Mouse (Mus musculus): ENCODE results near the gene Catsper3.

The Catsper3 gene

DNA sequence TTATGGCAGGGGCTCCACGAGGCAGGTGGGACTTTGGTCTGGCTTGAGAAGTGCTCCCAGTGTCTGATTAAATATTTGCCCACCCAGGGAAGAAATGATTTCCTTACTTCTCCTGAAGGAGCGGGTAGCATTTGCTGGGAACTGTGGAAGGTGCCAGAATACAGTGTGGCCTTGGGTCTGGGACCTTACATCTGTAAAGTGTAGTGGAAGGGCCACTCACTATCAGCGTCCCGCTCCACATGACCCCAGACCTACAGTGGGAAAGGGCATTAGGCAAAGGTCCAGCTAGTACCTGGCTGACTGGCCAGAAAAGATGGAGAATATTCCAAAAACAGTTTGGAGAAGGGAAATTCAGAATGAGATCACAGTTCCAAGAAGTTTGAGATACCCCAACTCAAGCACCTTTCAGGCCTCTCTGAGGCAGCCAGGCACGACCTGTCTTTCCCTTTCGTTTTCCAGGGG, 43.3 kb downstream of the Catsper3 start:
- DNase-seq: no peak

DNA sequence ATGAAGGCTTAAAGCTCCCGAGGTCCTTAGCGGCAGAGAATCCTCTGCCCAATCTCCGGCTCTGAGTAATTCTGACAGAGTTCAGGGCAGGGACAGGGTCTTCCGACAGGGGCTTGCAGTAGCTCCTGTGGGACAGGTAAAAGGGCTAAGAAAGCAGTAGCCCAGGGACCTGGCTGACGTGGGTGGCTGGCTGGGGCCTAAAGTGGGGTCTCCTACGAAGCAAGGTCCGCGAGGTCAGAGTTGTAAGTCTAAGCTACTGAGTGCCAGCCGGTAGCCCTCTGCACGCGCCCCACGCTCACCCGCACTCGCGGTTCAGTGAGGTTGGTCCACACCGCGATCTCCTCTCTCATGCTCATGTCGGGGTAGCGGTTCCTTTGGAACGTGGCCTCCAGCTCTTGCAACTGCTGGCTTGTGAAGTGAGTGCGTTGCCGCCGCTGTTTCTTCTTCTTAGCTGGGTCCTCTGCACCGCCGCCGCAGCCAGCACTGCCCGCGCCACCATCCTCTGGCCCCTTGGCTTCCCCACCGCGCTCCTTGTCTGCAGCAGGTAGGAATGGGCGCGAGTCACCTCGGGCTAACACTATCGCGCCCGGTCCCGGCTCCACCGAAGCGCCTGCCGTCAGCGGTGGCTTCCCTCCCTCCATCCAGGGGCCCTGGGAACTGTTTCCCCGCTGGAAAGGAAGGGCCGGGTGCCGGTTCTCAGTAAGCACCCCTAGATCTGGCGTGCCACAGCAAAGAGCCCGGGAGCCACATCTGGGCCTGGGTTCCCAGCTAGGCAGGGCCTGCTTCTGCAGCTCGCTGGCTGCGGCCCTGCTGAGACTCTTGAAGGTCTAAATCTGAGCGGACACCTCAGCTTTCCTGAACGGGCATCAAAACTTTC, 44.0 kb downstream of the Catsper3 start:
- peak; percentile 33 for DNase-seq

DNA sequence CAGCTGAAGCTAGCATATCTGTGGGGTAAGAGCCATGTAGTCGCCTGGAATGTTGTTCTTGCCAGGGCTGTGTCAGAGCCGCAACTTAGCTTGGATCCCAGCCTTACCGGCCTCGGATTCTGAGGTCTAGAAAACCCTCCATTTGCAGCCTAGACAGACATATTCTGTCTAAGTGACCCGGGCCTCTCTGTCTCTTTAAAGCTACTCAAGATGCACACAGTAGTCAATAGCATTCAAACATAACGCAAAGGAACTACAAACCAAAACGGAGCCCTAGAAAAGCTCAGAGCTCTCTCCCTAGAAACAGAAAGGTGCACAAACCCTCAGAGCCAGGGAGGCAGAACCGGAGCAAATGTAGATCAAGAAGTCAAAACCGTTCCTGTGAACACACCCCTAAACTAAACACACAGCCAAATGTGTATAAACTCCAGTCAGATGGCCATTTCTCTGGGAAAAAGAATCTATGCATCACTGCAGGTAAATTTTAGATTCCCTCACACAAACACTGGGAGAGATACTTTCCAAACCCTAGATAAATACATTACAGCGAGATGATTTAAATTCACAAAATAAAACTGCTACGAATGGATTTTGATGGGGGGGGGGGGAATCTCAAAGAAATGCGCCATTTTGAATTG, 44.8 kb downstream of the Catsper3 start:
- DNase-seq: no peak

GRCm38 (mm10) chr13:55830081-55830832, 45.9 kb downstream of the Catsper3 start:
- peak; percentile 43 for DNase-seq

DNA sequence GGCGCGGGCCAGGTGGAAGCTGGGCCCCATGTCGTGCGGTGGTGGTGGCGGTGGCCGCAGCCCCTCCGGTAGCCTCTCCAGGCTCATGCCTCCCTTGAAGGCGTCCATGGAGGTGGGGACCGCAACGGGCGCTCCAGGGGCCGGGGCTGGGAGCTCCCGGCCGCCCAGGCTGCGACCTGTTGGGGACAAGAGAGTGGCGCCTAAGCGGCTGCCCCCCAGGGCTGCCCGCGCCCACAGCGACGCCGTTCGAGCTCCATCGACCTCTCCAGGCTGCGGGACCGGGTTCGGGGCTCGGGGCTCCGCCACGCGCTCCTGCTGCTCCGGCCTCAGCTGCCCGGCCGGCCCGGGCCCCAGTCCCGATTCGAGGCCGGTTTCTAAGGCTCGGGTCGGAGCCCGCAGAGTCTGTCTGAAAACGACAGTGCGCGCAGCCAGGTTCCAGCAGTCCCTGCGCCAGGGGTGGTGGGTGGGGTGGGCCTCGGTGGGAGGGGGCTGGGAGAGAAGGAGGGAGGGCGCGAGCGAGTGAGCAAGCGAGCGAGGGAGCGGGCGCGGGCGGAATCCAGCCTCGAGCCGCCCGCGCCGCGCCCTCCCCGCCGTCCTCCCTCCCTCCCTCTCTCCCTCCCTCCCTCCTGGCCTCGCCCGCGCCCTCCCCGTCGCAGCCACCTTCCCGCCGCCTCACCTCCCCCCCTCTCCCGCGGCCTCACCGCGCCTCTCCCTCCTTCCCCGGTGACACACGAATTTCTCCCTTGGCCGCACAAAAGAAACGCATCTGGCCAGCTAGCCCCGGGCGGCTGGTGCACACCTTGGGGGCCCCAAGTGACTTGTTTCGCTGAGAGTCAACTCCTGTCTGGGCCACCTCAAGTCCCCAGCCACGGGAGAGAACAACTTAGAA, 46.7 kb downstream of the Catsper3 start:
- peak; percentile 40 for DNase-seq

DNA sequence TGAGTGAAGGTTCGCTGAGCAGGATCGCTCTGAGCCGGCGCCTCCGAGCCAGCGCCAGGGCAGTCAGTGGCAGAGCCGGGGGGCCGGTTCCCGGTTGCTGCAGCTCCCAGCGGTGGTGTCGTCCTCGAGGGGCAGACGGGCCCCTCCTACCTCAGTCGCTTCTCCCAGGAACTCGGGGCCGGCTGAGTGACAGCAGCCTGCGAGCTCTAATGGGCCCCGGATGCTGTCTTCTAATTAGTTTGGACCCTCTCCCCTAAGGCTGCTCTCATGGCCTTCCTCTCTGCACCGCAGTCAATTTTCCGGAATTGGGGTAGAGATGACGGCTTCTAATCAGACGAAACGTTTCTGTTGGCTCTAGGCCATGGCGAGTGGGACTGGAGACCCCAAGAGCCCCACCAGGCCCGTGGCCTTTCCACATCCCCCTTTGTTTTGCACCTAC, 47.4 kb downstream of the Catsper3 start:
- DNase-seq: peak; percentile 24

GRCm38 (mm10) chr13:55832602-55833001, 48.2 kb downstream of the Catsper3 start:
- no peak for DNase-seq

DNA sequence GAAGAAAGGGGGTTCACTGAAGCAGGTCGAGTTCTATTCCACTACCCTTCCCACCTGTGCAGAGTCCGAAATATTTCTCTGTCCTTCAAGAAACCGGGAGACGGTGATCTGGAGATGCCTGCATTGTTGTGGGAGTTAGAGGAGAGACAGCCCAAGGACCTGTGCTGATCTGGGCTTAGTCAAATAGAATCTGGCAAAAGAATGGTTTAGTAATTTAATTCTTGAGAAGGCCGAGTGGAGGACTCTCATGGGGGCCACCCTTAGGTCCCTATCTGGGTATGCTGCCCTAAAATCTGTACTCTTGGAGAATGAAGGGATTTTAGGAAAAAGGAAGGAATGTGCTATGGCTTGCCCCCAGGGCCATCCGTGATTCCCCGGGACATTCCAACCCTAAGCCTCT, 49.6 kb downstream of the Catsper3 start:
- DNase-seq: no peak

DNA sequence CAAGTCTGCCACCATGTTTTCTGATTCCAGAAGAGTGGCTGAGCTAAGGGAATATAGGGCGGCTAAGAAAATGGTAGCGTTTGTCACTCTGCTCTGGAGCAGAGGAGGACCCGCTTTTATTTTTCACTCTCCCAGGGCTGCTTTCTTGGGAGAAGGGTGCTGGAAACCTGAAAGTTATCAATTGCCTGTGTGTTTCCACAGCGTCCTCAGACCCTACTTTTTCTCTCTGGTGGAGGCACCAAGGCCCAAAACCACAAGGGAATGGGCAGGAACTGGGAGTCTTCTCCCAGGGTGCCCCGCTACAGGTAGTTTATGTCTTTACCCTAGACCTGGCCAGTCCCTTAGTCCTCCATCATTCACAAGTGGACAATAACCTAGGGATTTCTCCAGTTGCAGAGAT, 50.3 kb downstream of the Catsper3 start:
- no peak for DNase-seq

GRCm38 (mm10) chr13:55835548-55836097, 51.3 kb downstream of the Catsper3 start:
- no peak for DNase-seq

GRCm38 (mm10) chr13:55836142-55836625, 51.8 kb downstream of the Catsper3 start, which contains the start of gene Pitx1:
Gene Pitx1, minus strand, starts transcription at chr13:55836192.
- no peak for DNase-seq

DNA sequence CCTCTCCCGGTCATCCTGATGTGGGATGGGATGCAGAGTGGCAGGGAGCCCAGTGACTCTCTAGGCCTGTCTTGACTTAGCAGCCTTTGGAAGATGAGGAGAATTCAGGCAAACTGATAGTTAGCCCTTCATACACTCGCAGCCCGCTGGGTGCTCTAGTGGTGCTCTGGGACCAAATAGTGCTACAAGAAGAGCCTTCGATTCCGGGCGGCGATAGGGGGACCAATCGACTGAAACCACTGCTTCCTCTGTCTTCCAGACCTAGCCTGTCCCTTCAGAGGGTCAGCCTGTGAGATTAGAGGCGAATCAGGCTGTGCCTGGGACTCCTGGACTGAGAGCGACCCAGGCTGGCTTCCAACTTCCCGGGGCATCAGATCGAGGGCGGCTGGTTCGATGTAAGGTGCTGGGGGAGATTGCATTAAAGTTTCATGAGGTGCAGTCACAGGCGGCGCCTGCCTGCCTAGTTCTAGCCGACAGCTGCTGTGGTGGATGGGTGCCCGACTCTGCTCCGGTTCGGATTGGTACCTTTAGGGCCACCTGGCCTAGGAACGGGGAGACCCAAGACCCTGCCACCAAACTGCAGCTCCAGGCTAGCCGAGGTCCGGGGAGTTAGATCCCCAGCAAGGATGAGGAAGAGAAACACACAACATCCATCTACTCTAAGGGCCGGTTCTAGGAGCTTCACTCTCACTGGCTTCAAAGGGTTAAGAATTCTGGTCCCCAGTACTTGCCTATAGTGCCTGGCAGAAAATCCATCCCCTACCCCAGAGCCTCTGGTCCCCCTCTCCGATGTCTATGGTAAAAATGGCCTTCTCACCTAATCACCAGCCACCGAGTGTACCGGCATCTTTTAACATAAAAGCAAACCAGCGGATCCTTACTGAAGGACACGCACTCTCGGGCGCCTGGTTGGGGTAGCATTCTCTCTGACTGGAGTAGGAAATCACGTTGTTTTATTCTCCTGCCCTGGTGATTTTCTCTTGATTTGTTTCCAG, 52.7 kb downstream of the Catsper3 start:
- DNase-seq: no peak

DNA sequence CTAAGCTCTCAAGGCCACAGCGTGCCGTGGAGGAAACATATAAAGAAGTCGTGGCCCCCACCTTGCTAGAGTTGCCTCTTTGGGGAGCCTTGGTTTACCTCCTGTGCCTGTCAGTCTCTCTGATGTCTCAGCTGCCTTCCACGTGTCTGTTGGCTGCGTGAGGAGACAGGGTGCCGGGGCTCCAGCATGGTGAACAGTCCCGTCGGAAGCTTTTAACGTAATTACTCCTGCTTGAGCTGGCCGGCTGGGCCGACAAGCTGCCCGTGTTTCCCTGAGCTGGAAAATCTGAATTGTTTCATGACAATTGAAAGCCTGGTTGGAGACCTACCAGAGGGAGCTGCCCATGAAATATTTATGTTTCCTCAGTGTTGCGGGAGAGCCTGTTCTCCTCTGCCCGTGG, 55.9 kb downstream of the Catsper3 start:
- DNase-seq: no peak

GRCm38 (mm10) chr13:55843700-55844099, 59.3 kb downstream of the Catsper3 start:
- DNase-seq: no peak

DNA sequence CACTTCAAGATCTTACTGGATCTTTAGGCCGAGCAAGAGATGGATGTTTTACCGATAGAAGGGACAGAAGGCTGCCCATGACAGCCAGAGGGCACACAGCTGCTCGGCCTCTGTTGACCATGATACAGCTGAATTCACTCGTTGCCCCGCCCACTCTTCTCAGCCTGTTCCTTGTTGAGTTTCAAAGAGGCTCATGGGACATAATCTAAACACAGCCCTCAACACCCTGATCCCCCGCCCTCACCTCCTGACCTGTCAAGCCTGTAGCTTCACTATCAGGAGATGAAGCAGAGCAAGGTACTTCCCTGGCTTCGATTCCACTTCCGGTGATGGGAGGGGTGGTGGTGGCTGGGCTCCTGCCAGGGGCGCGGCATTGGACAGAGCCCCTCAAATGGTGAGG, 63.4 kb downstream of the Catsper3 start:
- peak; percentile 61 for DNase-seq

DNA sequence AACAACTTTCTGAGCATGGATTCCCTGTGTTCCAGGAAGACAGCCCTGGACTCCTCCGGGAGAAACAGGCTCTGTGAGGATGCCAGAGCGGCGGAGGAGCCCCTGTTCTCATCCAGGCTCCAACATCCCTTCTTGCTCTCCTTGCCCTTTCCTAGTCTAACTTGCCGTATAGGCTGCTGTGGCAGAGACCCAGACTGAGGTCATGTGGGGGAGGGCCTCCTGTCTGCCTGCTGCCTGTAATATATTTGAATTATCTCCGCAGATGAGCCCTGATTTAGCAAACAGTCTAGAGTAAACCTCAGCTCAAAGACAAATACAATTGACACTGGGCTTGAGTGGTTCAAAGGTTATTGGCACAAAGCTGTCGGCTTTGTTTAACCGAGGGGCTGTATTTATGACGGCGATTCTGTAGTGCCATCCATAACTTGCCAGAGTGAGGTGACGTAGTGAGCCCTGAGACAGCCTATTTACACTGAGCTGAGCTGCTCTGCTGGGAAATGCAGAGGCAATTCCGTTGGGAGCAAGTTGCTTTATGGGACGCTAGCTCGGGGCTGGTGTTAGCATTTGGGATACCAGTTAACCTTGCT, 64.3 kb downstream of the Catsper3 start:
- DNase-seq: no peak

DNA sequence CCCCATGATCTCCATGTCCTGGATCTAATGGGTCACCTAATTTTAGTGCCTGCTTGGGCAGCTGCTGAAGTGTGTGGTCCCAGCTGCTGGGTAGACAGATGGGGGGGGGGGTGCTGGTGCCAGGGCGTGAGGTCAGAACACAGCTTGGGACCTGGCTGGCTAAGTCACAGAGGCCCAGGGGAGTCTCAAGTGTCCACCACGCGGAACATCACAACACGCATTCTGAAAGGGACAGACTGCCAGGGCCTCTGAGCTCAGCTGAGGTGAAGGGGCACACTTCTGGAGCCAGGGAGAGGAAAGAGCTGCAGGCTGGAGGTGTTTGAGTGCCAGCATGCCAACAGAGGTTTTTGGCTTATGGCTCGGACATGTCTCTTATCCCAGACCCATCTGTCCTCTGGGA, 66.4 kb downstream of the Catsper3 start:
- DNase-seq: no peak

DNA sequence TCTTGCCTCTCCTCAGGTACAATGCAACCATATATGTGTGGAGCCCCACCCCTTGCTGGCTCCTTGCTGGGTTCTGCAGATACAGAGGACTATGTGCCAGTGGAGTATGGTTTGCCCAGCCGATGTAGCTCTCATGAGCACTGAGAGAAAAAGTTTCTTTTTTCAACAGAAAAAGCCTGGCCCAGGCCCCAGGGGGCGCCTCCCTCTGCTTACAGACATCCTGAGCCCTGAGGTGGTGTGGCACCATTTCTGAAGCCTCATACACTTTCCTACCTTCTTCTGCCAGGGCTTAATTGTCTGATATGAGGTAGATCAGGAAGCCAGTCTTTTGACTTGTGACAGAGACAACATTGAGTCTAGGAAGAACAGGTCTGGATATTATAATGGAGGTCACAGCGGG, 67.8 kb downstream of the Catsper3 start:
- DNase-seq: no peak

DNA sequence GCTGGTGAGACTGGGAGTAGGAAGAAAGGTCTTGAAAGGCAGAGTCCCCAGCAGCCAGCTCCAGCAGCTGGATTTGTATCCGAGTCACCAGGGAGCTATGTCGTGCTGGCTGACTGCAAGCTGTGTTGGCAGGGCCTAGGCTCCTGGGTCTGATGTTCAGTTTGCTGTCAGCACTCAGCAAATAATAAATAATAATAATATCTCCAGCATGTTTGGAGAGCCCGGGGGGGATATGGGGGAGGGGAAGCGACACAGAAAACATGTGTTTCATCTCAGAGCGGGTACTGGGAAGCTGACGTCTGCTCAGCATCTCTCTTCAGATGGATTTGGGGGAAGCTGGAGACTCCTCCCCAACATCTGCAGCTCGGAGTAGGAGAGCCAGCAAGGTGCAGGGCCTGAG, 71.4 kb downstream of the Catsper3 start:
- DNase-seq: peak; percentile 57

DNA sequence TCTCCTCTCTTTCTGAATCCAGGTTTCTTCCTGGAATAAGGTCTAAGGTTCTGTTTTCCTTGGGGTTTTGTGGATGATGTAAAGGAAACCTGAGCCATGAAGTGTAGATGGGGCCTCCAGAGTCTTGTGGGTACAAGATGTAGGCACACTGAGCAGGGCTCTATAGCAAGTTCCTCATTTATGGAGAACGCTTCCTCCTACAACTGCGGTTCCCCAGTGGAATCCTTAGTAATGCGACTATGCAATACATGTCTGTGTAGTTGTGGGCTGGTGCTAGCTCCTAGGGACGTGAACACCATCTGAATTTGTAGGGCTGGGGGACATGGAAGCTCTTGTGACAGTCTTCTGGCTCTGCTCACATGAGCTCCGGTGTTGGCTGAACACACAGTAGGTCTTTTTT, 74.1 kb downstream of the Catsper3 start:
- DNase-seq: no peak

Measured in kidney, postnatal 10 days (tissue).